Mouse (Mus musculus) layer of hippocampus, postnatal 14 days (tissue): ENCODE data around the gene Vps11. TPM values are rescaled to one million over a fixed set of nuclear protein-coding genes. Genes with fewer than 3 reads are reported as not detected.
"Not testable (repeated sequence)": the region's sequence is repeated elsewhere in the genome, so short reads cannot be mapped to it uniquely, and the experiment has no call there.

Experiments
- DNase-seq, 2 experiments: peaks; one replicate each; pipeline ENCODE4 v3.0.0; 2021 to 2022; ENCODE audit warnings: low spot score in 2 of 2, mixed read lengths in 1 of 2
- microRNA-seq, 2 experiments: library from miRNA; unstranded; fragments of <30 nt; microRNA quantifications; one replicate each; pipeline ENCODE4 v1.2.0; 2021
- total RNA-seq, 2 experiments: library from RNA; stranded (reverse); gene quantifications; 2 replicates each; pipeline ENCODE4 v1.2.3; 2021

The Vps11 gene
- total RNA-seq, 2 experiments from 2014 or later, result 41.8 to 46.1 TPM

DNA sequence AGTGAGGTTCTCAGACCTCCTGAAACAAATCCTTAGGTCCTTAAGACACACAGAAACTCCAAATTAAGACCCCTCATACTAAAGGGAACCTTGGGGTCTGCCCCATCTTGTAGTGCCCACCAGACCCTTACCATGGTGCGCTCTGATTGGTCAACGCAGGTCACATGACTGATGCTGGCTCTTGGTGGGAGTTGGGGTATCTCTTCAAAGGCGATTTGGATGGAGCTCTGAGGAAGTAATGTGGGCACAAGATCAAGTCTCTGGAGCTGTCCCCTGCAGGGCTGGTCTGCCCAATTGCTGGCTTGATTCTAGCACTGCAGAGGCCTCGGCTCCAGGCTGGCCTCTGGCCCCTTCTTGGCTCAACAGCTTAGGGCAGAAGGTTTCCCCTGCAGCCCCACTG, 44.0 kb downstream of the Vps11 start:
- no peak for DNase-seq

DNA sequence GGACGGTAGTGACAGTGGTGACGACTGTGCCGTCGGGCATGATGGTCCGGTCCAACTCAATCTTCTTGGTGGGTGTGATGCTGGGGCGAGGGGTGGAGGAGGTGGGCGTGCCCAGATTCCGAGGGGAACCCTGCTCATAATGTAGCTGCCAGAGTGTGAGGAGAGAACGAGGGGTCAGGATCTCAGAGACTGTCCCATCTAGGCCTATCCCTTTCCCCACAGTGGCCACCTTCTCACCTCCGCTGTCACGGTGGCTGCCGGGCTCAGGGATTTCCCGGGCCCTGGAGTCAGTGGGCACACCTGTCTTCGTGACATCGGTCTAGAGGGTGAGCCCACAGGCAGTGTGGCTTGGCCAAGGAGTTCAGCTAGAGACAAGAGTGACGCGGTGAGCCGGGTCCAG, 46.6 kb downstream of the Vps11 start:
- DNase-seq, result no peak

DNA sequence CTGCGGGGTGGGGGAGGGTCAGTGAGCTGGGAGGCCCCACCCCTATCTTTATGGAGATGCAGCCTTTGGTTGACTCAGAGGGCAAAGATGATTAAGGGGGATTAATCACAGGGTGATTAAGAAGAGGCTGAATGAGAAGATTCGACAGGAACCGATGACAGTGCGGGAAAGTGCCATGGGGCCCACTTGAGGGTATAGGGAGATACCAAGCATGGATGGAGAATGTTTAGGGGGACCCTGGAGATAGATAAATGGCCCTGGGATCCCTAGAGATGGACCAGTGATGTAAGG, 47.3 kb downstream of the Vps11 start:
- no peak for DNase-seq

DNA sequence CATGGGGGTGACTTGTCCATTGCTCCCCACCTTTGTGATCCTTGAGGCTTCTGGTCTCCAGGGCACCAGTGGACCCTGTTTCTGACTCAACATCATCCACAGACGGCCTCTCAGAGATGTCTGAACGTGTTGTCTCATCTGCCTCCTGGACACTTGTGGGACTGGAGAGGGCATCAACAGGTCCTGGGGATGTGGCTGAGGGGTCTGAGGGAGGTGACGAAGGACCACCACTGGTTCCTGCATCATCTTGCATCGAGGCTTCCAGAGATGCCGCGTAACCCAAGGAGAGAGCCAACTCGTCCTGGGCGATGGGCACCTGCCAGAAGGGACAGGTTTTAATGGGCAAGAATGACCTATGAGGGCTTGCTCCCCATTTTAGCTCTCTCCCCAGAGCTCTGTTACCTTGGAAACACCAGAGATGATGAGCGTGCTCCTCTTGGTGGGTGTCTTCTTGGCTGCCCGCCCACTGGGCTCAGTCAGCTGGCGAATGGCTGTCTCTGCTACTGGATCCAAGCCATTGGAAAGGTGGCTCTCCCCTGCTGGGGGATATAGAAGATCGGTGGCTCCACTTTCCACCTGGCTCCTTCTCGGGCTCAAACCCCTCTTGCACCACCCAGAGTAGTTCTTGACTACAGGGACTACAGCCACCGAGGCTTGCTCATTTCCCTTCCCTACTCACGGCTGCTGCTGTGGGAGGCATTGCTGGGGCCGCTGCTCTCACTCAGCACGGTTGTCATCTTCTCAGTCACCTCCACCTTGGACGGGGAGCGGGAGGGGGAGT, 47.8 kb downstream of the Vps11 start:
- peak; percentile 73 to 77 for DNase-seq

DNA sequence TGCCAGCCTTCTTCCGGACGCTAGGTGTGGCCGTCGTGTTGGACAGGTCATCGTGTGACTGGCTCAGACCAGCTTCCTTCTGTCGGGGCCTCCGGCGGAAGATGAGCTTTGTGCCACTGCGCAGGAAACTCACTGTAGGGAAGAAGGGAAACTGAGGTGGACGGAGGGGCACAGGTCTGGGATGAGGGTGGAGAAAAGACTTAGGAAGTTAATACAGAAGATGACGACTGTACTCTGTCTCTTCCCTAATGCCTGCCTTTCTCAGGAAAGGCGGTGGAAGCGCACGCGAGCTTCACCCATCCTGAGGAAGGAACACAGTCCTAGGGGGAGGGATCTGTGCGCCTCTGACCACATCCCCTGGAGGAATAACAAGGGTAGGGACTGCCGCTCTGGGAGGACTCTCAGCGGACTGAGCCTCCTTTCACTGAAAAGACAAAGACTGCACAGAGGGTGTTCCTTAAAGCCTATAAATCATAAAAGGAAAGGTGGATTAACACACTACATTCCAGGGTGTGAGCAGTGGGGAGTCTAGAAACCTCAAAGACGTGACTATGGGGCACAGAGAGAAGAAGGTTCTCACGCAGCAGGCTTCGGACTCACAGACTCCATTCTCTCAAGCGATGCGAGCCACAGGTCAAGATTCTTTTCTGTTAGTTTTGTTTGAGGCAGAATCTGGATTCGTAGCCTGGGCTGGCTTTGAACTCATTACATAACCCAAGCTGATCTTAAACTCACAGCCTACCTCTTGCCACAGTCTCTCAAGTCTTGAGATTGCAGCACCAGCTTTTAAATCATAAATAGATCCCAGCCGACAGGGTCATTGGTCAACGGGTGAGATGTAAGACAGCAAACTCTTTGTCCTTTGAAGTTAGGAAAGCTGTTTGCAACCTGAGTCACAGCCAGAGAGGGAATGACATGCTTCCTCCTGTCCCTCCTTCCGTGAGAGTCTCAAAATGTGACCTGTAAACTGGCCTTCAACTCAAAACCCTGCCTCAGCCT, 50.0 kb downstream of the Vps11 start:
- no peak for DNase-seq

DNA sequence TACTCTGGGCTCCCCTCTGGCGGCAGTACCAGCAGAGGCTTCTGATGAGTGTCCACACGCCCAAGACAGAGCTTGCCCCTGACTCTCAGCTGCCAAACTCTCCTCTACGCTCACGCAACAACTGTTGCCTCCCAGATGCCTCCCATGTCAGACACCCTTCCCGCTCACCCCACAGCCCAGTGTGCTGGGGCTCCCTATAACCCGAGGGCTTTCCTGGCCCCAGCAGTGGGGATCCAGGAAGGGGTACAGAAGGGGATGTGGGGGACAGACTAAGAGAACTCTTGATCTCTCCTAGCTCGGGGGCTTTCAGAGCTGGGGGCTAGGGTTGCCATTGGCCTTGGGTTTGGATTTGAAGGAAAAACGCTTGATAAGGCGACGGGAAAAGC, 50.7 kb downstream of the Vps11 start:
- no peak for DNase-seq

DNA sequence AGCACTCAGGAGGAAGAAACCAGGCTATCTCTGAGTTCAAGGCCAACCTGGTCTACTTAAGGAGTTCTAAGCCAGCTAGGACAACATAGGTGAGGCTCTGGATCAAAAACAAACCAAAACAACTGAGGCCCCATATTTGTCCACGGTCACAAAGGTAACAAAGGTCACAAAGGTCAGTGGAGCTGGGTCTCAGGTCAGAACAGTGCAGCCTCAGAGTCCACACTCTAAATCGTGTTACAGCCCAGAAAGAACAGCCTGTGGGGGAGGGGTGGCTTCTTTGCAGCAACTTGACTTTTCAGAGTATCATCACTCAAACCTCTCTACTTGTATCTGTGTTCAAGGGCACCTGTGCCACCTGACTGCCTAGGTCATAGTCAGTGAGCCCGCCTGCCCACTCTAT, 51.7 kb downstream of the Vps11 start:
- no peak for DNase-seq

DNA sequence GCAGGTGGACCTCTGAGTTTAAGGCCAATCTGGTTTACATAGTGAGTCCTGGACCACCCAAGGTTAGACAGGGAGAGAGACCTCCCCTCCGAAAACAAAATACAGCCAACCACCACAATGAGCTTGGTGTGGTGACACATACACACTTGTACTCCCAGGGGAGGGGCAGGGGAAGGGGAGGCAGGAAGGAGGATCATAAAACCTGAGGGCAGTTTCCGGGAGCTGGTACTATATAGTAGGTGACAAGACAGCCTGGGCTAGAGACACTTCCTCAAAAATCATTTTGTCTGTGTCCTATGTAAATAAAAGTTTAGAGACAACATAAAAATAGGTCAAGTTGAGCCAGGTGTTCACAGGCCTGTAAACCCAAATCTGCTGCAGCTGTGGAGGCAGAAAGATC, 54.2 kb downstream of the Vps11 start:
- no peak for DNase-seq

DNA sequence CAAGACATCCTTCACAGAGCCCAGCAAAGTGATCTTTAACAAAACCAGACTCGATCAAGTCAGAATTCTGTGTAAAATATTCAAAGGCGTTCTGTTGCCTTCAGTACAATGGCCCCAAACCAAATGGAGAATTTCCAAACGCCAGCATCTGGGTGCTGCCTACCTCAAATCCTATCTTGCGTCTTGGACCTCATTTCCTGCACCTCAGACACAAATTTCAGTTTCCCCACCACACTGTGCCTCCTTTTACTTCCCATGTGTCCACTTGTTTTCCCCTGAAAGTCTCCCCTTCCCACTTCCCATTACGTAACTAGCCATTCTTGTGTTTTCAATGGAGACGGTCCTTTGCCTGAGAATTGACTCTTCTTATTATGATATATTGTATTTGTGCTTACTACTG, 54.9 kb downstream of the Vps11 start:
- DNase-seq, result no peak

DNA sequence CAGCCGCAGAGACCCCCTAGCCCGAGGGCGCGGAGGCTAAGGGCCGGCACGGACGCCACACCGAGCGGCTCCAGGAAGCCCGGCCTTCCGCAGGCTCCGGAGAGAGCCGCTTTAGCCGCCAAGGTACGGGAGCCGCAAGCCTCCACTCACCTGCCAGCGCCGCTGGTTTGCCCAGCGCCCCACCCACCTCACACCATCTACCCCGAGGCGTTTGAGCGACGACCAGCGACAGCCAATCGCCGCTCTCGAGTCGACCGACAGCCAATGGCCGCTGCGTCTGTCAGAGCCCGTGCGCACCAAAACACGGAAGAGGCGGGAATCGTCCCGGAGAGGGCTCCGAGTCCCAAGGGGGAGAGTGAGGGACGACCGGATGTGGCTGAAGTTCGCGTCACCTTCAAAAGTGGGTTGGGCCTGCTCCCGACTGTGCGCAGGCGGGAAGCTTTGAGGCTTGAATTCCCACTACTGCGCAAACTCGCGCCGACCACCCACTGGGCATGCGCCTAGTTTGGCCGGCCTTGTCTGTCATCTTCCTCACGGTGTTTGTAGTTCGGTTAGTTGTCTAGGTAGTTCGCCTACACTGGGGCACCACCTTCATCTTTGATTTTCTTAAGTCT, 55.9 kb downstream of the Vps11 start, which contains the start of gene Hinfp:
Gene Hinfp (minus strand): TSS at position 206 of the 614 bp plus-strand sequence.
- DNase-seq, result peak; percentile 96 to 99

DNA sequence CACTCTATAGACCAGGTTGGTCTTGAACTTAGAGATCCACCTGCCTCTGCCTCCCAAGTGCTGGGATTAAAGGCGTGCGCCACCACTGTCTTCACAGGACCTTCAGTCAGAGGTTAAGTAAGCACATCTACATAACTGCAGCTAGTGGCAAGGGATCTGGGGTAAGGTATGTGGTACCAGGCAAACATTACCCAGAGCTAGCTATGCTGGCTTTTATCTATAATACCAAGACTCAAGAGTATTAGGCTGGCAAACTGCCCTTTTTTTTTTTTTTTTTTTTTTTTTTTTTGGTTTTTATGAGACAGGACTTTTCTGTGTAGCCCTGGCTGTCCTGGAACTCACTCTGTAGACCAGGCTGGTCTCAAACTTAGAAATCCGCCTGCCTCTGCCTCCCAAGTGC, 61.5 kb downstream of the Vps11 start:
- not testable (repeated sequence) for DNase-seq

Small RNA genes within 50 kb of the gene (microRNA-seq; reads per million reads assigned to microRNA genes)
- 0 reads per million in 2 experiments for gene Gm44335
- gene Mir7085, result 1.1 to 2.3 reads per million in 2 experiments

Other genes starting within 250 kb of the Vps11 start
- under 1 TPM; 0.14 to 0.29 TPM for gene Gm49380, start 248.2 kb downstream of the Vps11 start, total RNA-seq
- gene Rnf26, start 248.2 kb downstream of the Vps11 start, total RNA-seq, result 10 to 100 TPM; 27.7 to 28.2 TPM
- gene Mcam, start 227.2 kb downstream of the Vps11 start, total RNA-seq, result 10 to 100 TPM; 24.5 to 27.8 TPM
- gene Cbl, start 127.6 kb downstream of the Vps11 start, total RNA-seq, result 10 to 100 TPM; 58.1 to 62.7 TPM
- 1 to 10 TPM; 4.5 to 8.4 TPM for gene Ccdc153, start 121.0 kb downstream of the Vps11 start, total RNA-seq
- gene Pdzd3, start 110.2 kb downstream of the Vps11 start, total RNA-seq, result 1 to 10 TPM in 1 of 2 experiments, under 1 TPM in 1; 0.88 to 1.0 TPM
- gene Nlrx1, start 93.1 kb downstream of the Vps11 start, total RNA-seq, result 10 to 100 TPM in 1 of 2 experiments, 1 to 10 TPM in 1; 10.0 to 12.2 TPM
- 10 to 100 TPM; 69.3 to 75.8 TPM for gene Abcg4, start 73.1 kb downstream of the Vps11 start, total RNA-seq
- 10 to 100 TPM; 26.0 to 28.5 TPM for gene Hinfp, start 56.0 kb downstream of the Vps11 start, total RNA-seq
- gene C2cd2l, start 41.4 kb downstream of the Vps11 start, total RNA-seq, result 100 to 1,000 TPM; 128 to 144 TPM
- gene Dpagt1, start 35.7 kb downstream of the Vps11 start, total RNA-seq, result 10 to 100 TPM; 16.2 to 16.3 TPM
- gene H2afx, start 27.0 kb downstream of the Vps11 start, total RNA-seq, result 10 to 100 TPM; 50.5 to 59.1 TPM
- 10 to 100 TPM; 22.6 to 22.8 TPM for gene Hmbs, start 17.4 kb downstream of the Vps11 start, total RNA-seq
- gene Hyou1, start 17.8 kb upstream of the Vps11 start, total RNA-seq, result 100 to 1,000 TPM in 1 of 2 experiments, 10 to 100 TPM in 1; 97.1 to 116 TPM
- gene Slc37a4, start 35.2 kb upstream of the Vps11 start, total RNA-seq, result 10 to 100 TPM; 39.8 to 41.0 TPM
- 100 to 1,000 TPM; 593 to 617 TPM for gene Rps25, start 45.5 kb upstream of the Vps11 start, total RNA-seq
- gene Trappc4, start 45.9 kb upstream of the Vps11 start, total RNA-seq, result 10 to 100 TPM; 67.9 to 73.9 TPM
- gene Ccdc84, start 56.9 kb upstream of the Vps11 start, total RNA-seq, result 10 to 100 TPM; 19.6 to 24.1 TPM
- not detected for gene Foxr1, start 79.5 kb upstream of the Vps11 start, total RNA-seq
- not detected for gene Upk2, start 93.3 kb upstream of the Vps11 start, total RNA-seq
- gene Bcl9l, start 121.2 kb upstream of the Vps11 start, total RNA-seq, result 10 to 100 TPM; 76.1 to 76.3 TPM
- gene Cxcr5, start 200.2 kb upstream of the Vps11 start, total RNA-seq, result not detected
- gene Ddx6, start 243.2 kb upstream of the Vps11 start, total RNA-seq, result 100 to 1,000 TPM; 107 TPM